Mouse (Mus musculus) forebrain, embryonic 11.5 days (tissue): ENCODE data around the gene Irx5. TPM values are rescaled to one million over a fixed set of nuclear protein-coding genes. Genes with fewer than 3 reads are reported as not detected.

Source experiments
- ATAC-seq: fragments of 200-750 bp; cut with Nextera tagmentation; replicated peaks from 2 replicates; pipeline ENCODE4 v1.8.0; 2017; ENCODE audit warnings: moderate TSS enrichment; ENCODE audit not compliant: low FRiP score
- DNase-seq: peaks from one replicate; pipeline ENCODE4 v3.0.0-alpha.2; 2017; ENCODE audit warnings: low spot score
- H3K27ac ChIP-seq: fragments of 300-500 bp; sonication (generic); 2 replicates; pipeline ENCODE4 v1.5.1; 2014; ENCODE audit warnings: low read depth, low read length
- H3K27me3 ChIP-seq: fragments of 300-500 bp; sonication (generic); 2 replicates; pipeline ENCODE4 v1.6.1; 2014; ENCODE audit warnings: mild to moderate bottlenecking, low read length, mixed read lengths; ENCODE audit not compliant: control insufficient read depth, insufficient read depth
- H3K36me3 ChIP-seq: fragments of 300-500 bp; sonication (generic); 2 replicates; pipeline ENCODE4 v1.6.1; 2014; ENCODE audit warnings: mild to moderate bottlenecking, low read length, moderate library complexity, mixed read lengths; ENCODE audit not compliant: control insufficient read depth, insufficient read depth
- H3K4me1 ChIP-seq: fragments of 300-500 bp; sonication (generic); replicated peaks from 2 replicates; pipeline ENCODE4 v1.6.1; 2014; ENCODE audit warnings: low read length, mixed read lengths; ENCODE audit not compliant: control insufficient read depth, insufficient read depth
- H3K4me2 ChIP-seq: fragments of 300-500 bp; sonication (generic); 2 replicates; pipeline ENCODE4 v1.6.1; 2014; ENCODE audit warnings: low read depth, mild to moderate bottlenecking, low read length, moderate library complexity, mixed read lengths; ENCODE audit not compliant: severe bottlenecking
- H3K4me3 ChIP-seq: fragments of 300-500 bp; sonication (generic); 2 replicates; pipeline ENCODE4 v1.5.1; 2014; ENCODE audit warnings: low read depth, low read length
- H3K9ac ChIP-seq: fragments of 300-500 bp; sonication (generic); 2 replicates; pipeline ENCODE4 v1.6.1; 2014; ENCODE audit warnings: low read length
- H3K9me3 ChIP-seq: fragments of 300-500 bp; sonication (generic); 2 replicates; pipeline ENCODE4 v1.6.1; 2016; ENCODE audit warnings: low read length, mixed read lengths; ENCODE audit not compliant: control insufficient read depth
- WGBS: fragments of 180-500 bp; shearing (Covaris S2); extraction: QIAGEN DNeasy Blood & Tissue Kit; methylation state at CpG from one replicate; pipeline ENCODE4 v1.1.7; 2014; 5-methylcytosine and 5-hydroxymethylcytosine counted together
- polyA plus RNA-seq: library from polyadenylated mRNA; unstranded; fragments of >200 nt; fragmentation: Nextera tagmentation; extraction: Ambion mirVana; gene quantifications from 2 replicates; pipeline ENCODE4 v1.2.1, GENCODE M21; 2014

Irx5 gene
- polyA plus RNA-seq, 1 experiment from 2014 or later: 9.0 TPM

DNA sequence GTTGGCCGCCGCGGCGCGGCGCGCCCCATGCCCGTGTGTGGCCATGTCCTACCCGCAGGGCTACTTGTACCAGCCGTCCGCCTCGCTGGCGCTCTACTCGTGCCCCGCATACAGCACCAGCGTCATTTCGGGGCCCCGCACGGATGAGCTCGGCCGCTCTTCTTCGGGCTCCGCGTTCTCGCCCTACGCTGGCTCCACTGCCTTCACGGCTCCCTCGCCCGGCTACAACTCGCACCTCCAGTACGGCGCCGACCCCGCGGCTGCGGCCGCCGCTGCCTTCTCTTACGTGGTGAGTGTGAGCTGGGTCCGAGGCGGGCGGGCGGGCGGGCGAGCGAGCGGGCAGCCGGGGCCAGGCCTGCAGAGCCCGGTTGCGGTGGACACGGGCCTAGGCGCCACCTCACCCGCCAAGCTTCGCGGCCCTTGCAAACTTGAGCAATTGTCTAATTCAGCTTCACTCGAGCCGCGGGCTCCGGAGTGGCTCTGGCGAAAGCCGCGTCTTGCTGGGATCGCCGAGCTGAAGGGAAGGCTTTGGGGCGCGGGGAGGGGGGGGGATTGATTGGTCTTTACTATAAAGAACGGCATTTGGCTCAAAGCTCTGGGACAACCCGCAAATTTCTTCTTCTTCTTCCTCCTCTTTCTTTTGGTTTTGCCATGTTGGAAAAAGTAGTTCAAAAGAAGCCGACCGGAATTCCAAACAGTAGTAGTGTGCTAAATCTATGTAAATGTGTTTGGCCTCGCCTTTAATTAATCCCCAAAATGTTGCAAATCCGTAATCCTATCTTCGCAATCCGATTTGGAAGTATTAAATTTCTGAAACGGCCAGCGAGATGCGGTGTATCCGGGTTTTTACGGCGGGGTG lies 945 bp downstream of the Irx5 start:
- WGBS: under 1% methylated on average over 72 of the region's 80 CpGs
- Histone ChIP-seq H3K4me3 (peak overlapping the region; percentile 47), H3K36me3 (no peaks in the 10 kb centered on the region), H3K4me1 (peaks cover 29% of the 10 kb centered on the region), H3K4me2 (peak overlapping the region; percentile 79), H3K27me3 (peaks cover 71% of the 10 kb centered on the region), H3K9me3 (no peaks in the 10 kb centered on the region), H3K27ac (peak overlapping the region; percentile 46; the same call in 1 of the 2 replicates), H3K9ac (peak overlapping the region; percentile 65)
- DNase-seq (peak; percentile 84), ATAC-seq (no peak)

- DNase-seq: peak; percentile 63
- Histone ChIP-seq H3K4me2 (peak overlapping the region; percentile 49; the same call in 1 of the 2 replicates), H3K27me3 (peaks cover 72% of the 10 kb centered on the region), H3K4me1 (peaks cover 30% of the 10 kb centered on the region), H3K36me3 (no peaks in the 10 kb centered on the region), H3K4me3 (peak overlapping the region; percentile 47), H3K9ac (peak overlapping the region; percentile 37; the same call in 1 of the 2 replicates), H3K9me3 (no peaks in the 10 kb centered on the region), H3K27ac (no peak overlapping the region)
- ATAC-seq: no peak
- WGBS: 2% methylated on average over 35 of the region's 35 CpGs
Observed at GRCm38 (mm10) chr8:92359000-92359832, 1.8 kb downstream of the Irx5 start.

- Histone ChIP-seq H3K4me3 (peak overlapping the region; percentile 47), H3K9ac (peak overlapping the region; percentile 37), H3K4me2 (peak overlapping the region; percentile 49), H3K27me3 (peaks cover 73% of the 10 kb centered on the region), H3K4me1 (peaks cover 30% of the 10 kb centered on the region), H3K36me3 (no peaks in the 10 kb centered on the region), H3K9me3 (no peaks in the 10 kb centered on the region), H3K27ac (no peak overlapping the region)
- ATAC-seq (no peak), DNase-seq (peak; percentile 81)
- under 1% methylated on average over 21 of the region's 21 CpGs for WGBS
Observed at GRCm38 (mm10) chr8:92359833-92360082, 2.3 kb downstream of the Irx5 start.

DNA sequence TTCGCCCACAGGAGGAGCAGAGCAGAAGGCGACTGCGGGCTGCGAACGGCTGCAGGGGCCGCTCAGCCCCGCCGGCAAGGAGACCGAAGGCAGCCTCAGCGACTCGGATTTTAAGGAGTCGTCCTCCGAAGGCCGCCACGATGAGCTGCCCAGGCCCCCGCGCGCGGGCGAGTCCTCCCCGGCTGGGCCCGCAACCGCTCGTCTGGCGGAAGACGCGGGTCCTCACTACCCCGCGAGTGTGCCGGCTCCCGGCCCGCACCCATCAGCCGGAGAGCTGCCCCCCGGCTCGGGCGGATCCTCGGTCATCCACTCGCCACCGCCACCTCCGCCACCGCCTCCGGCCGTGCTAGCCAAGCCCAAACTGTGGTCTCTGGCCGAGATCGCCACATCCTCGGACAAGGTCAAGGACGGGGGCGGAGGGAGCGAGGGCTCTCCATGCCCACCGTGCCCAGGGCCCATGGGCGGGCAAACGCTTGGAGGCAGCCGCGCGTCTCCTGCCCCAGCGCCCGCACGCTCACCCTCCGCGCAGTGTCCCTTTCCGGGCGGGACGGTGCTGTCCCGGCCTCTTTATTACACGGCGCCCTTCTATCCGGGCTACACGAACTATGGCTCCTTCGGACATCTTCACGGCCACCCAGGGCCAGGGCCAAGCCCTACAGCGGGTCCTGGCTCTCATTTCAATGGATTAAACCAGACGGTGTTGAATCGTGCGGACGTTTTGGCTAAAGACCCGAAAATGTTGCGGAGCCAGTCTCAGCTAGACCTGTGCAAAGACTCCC lies 2.8 kb downstream of the Irx5 start:
- Histone ChIP-seq H3K36me3 (no peaks in the 10 kb centered on the region), H3K4me1 (peaks cover 30% of the 10 kb centered on the region), H3K27me3 (peaks cover 78% of the 10 kb centered on the region), H3K9ac (peak overlapping the region; percentile 37), H3K27ac (no peak overlapping the region), H3K4me2 (peak overlapping the region; percentile 49), H3K9me3 (no peaks in the 10 kb centered on the region), H3K4me3 (peak overlapping the region; percentile 47)
- under 1% methylated on average over 73 of the region's 77 CpGs for WGBS
- ATAC-seq (no peak), DNase-seq (peak; percentile 69)

- Histone ChIP-seq H3K27me3 (peaks cover 89% of the 10 kb centered on the region), H3K4me2 (peak overlapping the region; percentile 33)
- WGBS: 2% methylated on average over 25 of the region's 25 CpGs
Observed at GRCm38 (mm10) chr8:92361546-92362351, 4.3 kb downstream of the Irx5 start.

GRCm38 (mm10) chr8:92362396-92363115 lies 5.1 kb downstream of the Irx5 start:
- peak overlapping the region; percentile 31; the same call in 1 of the 2 replicates for H3K4me2 ChIP-seq
- H3K36me3 ChIP-seq: no peaks in the 10 kb centered on the region
- ATAC-seq: no peak
- H3K4me3 ChIP-seq: no peak overlapping the region; the same call in 1 of the 2 replicates
- peaks cover 33% of the 10 kb centered on the region for H3K4me1 ChIP-seq
- H3K27ac ChIP-seq: no peak overlapping the region
- 2% methylated on average over 15 of the region's 15 CpGs for WGBS
- no peak overlapping the region for H3K9ac ChIP-seq
- DNase-seq: no peak
- no peaks in the 10 kb centered on the region for H3K9me3 ChIP-seq
- peaks cover 89% of the 10 kb centered on the region for H3K27me3 ChIP-seq

More at GRCm38 (mm10) chr8:92361546-92362351, 4.3 kb downstream of the Irx5 start:
- ATAC-seq: peak; percentile 36; the same call in 1 of the 2 replicates
- Histone ChIP-seq H3K4me1 (peaks cover 36% of the 10 kb centered on the region), H3K9ac (no peak overlapping the region), H3K27ac (no peak overlapping the region), H3K9me3 (no peaks in the 10 kb centered on the region), H3K4me3 (peak overlapping the region; percentile 6), H3K36me3 (no peaks in the 10 kb centered on the region)
- peak; percentile 84 for DNase-seq

- WGBS: 1% methylated on average over 45 of the region's 45 CpGs
- H3K36me3 ChIP-seq: no peaks in the 10 kb centered on the region
- ATAC-seq (no peak), DNase-seq (peak; percentile 71)
- H3K9me3 ChIP-seq: no peaks in the 10 kb centered on the region
- no peak overlapping the region for H3K9ac ChIP-seq
- peak overlapping the region; percentile 23 for H3K4me3 ChIP-seq
- no peak overlapping the region for H3K27ac ChIP-seq
- peak overlapping the region; percentile 31; the same call in 1 of the 2 replicates for H3K4me2 ChIP-seq
- peaks cover 25% of the 10 kb centered on the region for H3K4me1 ChIP-seq
- peaks cover 89% of the 10 kb centered on the region for H3K27me3 ChIP-seq
Observed at GRCm38 (mm10) chr8:92363217-92364147, 6.1 kb downstream of the Irx5 start.
